Mouse (Mus musculus): ENCODE data around the gene Cdkn1a.

- TF ChIP-seq CTCF (IDR thresholded peaks at IDR 0.05; ENCODE audit: extremely low read depth, insufficient read length, insufficient replicate concordance, low read depth, low read length) (no peak), POLR2A (IDR thresholded peaks at IDR 0.05; ENCODE audit: low read depth, low read length) (no peak)
These were observed 36.3 kb upstream of the Cdkn1a start for GRCm38 (mm10) chr17:29054429-29054828.

All from small intestine, adult 2 months (tissue).